Mouse (Mus musculus): ENCODE results near the gene Micu1. TPM values are rescaled to one million over a fixed set of nuclear protein-coding genes. Genes with fewer than 3 reads are reported as not detected.

Gene Micu1
- 34.2 and 36.6 TPM in 2 replicates for polyA plus RNA-seq (2012; rRNA removed)

GRCm38 (mm10) chr10:59702207-59703032, at the start of gene Micu1:
TSS of gene Micu1 (plus strand) at chr10:59702477.

GRCm38 (mm10) chr10:59879255-59880028, 177.2 kb downstream of the Micu1 start, which contains the start of gene Dnajb12:
TSS of gene Dnajb12 (plus strand) at chr10:59879556.

Other genes starting within 250 kb of the Micu1 start
- not detected in 2 replicates for gene Gm10322, start 86.4 kb upstream of the Micu1 start, polyA plus RNA-seq (2012; rRNA removed)
- gene Mcu, start 85.8 kb upstream of the Micu1 start, polyA plus RNA-seq (2012; rRNA removed) = 19.7 and 25.5 TPM in 2 replicates
- 23.5 and 26.3 TPM in 2 replicates for gene Dnajb12, start 177.1 kb downstream of the Micu1 start, polyA plus RNA-seq (2012; rRNA removed)
- gene Ddit4, start 249.4 kb downstream of the Micu1 start, polyA plus RNA-seq (2012; rRNA removed) = 48.4 and 65.8 TPM in 2 replicates